Mouse (Mus musculus) testis, postnatal 10 days (tissue): Measurements from ENCODE around the gene Xpot.

Experiments used
- DNase-seq: peaks from one replicate; pipeline ENCODE4 v3.0.0; 2021; ENCODE audit warnings: low spot score

The Xpot gene

DNA sequence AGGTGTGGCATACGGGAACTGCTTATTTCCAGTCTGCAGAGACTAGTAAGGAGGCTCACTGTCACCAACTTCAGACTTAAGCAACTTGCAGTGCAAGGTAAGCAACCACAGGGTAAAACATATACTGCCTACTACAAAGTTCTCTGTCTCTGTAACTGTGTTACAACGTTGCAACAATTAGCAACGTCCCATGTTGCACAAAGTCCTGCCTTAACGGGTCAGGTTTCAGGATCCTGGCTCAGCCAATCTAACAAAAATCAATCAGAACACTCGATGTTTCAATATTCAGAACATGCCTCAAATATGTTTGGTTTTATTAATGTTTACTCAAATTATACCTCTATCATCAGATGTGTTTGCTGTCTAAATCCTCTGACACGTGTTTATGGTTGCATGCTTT lies 3.7 kb downstream of the Xpot start:
- no peak for DNase-seq

DNA sequence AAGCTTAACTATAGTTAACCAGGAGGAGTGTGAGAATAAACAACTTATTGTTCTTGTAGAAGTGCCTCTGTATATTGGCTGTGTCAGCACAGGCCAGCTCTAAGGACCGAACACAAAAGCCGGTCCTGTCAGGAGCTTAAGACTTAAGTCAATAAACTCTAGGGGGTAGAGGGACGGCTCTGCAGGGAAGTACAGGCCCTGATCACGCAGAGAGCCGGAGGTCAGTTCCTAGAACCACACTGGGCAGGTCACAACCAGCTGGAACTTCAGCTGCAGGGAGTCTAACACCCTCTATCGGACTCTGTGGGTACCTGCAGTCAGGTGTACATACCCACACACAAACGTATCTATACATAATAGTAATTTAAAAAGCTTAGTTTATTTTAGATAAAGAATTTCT lies 10.2 kb downstream of the Xpot start:
- DNase-seq, result no peak

DNA sequence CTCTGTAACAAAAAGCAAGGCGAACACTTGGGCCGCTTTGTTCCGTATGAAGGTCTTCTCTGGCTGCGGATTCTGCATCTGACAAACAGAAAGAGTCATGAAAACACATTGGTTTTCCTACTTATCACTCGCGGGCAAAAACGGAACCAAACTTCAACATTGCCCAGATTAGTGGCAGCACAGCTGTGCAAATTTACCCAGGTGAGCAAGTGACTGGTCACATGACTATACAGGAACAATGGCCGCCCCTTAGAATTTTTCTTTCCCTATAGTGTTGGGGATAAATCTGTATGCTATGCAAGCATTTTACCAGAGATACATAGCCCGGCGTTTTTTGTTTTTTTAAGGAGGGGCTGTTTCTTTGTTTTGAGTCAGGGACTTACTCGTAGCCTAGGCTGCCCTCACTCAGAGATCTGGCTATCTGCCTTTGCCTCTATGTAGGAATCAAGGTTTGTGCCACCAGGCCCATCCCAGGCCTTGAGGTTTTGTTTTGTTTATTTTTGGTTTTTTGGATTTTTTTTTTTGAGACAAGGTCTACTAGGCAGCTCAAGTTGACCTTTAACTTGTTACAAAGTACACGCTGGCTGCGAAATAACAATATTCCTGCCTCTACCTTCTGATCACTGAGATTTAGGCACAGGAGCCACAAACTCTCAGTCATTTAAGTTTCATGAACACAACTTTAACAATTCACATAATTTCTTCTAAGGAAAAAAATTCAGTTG lies 10.8 kb downstream of the Xpot start:
- DNase-seq, result no peak

DNA sequence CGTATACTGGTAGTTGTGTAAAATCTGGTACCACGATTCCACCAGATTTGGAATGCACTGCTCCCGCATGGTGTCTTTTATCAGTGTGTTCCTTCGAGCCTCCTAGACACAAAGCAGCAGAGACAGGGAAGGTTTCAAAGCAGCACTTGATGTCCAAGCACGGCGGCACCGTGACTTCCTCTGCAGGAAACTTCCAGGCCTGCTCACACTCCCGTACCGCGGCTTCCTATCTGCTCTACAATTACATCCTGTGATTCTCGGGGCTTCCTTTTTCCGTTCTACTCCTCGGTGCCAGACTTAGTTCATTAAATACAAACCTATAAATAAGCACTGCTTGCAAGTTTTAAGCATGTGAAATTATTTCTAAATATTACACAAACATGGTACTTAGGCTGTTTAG lies 12.6 kb downstream of the Xpot start:
- DNase-seq, result no peak

DNA sequence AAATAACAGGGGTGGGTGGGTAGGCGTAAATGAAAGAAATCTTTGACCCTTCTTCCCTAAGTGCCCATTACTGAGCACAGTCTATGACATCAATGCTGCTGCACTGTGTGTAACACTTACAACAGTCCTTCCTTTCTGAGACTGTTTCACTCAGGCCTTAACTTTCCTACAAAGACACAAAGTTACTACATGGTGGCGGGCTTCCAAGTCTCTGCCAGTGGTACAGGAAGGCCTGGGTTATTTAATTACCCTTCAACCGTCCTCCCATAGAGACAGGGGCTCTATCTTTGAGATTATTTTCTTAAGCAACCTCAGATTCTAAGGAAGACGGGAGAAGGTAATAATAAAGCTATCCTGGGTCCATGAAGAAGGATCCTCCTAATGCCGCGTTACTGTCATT lies 13.7 kb downstream of the Xpot start:
- DNase-seq, result peak; percentile 59

DNA sequence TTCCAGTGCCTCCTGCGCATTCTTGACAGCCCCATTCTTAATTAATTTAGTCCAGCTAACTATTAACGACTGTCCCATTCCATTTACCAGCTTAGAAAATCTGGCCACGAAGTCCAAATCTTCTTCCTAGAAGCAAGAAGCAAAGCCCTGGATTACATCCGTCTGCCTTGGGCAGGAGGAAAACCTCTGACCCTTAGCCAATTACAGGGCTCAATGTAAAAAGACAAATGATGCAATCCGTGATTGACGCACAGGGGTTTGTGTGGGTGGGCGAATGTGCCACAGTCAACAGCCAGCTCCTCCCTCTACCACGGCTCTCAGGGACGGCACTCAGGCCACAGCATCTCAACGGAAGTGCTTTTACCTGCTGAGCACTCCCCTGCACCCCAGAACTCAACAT lies 14.5 kb downstream of the Xpot start:
- no peak for DNase-seq

DNA sequence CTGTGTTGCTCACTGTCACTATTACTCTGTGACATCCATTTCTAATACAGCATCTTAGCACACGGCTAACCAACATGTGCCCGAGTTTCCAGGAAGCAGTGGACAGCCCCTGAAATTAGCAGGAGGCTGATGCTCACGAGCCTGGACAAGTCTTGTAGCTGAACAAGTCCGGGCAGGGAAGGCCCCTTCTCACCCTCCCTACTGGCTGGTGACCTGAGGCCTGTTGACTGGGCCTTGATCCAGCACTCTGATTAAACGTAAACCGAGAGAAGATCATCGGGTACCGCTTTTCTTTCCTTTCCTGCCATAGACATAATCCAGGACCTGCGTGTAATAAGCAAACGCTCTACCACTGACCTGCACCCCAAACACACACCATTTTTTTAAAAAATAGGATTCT lies 18.0 kb downstream of the Xpot start:
- no peak for DNase-seq

DNA sequence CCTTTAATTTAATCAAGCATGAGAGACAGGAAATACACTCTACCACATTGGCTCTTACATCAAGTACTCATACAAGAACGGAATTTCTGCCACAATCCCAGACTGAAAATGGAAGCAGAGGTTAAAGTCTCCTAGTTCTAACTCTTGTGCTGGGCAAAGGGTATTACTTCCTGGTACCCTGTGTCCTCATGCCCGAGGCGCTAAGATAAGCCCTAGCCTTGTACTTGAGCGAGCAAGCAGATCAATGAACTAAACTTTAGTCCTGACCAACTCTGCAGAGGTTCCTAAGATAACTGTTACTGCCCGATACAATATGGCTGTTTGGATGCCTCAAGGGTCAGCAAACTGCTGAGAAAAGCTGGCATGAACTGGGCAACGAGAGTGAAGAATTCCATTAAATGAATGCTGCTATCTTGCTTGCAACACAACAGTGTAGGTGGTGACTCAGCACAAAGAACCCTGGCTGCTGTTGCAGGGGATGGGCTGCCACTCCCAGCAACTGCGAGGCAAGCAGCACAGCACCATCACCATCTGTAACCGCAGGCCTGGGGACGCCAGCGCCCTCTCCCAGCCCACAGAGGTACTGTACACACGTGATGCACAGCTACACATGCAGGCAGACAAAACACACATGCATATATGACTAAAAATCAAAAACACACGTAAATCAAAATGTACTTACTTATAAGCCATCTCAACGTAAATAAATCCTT lies 21.3 kb downstream of the Xpot start:
- no peak for DNase-seq

DNA sequence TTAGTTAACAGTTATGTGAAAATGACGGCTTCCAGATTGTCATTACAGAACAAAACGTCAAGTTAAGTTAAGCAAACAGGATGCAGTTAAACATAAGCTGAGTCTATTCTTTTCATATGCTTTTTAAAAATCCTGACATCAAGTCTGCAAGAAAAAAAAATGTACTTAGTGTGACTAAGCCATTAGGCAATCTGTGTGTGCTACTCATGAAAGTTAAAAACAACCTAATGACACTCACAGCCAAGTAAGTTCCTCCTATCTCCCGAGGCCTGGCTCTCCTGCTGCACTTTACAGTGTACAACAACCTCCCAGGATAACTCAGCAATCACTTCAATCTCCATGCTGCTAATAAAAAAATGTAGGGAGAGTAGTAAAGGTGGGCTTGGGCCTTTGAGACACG lies 22.6 kb downstream of the Xpot start:
- DNase-seq, result no peak

DNA sequence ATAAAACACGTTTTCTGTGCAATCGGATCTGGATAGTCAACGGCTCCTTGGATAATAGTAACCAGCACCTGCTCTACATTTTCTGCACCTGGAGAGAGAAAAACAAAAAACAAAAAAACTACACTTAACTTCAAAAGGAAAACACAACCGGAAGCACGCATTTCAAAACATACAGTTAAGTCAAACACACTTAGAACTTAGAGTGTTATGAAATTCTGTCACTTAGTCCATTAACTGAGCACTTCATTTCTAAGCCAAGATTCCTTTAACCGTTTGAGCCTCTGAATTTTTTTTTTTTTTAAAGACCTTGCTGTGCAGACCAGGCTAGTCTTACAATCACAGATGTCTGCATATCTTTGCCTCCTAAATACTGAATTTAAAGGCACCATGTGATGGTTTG lies 24.9 kb downstream of the Xpot start:
- DNase-seq, result no peak

DNA sequence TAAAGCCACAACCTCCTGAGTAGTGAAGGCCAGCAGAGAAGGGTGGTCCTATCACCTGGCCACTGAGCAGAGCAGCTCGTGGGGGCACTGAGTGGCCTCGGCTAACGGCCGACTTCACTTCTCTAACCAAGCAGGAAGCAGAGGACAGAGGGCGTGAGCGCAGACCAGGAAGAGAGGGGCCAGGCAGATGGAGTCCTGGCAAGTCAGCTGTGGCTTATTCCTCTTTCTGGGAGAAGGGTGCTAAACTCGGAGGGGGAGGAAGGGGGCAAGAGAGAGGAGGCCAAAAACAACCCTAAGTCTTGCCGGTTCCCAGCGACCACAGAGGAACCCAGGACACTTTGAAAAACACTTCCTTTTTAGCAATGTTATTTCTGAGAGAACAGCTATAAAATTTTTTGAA lies 29.6 kb downstream of the Xpot start:
- no peak for DNase-seq

DNA sequence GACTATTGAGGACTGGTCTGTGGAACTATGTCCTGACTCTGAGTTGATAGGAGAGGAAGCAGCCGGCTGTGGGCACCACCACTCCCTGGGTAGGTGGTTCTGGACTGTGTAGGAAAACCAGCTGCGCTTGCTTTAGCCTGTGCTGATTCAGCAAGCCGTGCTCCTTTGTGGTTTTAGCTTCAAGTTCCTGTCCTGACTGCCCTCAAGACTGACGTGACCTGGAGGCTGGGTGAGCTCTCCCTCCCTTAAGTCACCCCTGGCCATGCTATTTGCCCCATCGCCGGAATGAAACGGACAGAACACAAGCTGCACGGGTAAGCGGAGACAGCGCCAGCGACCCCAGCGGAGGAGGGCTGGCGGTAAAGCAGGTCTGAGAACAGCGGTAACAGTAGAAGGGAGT lies 35.0 kb downstream of the Xpot start:
- no peak for DNase-seq

DNA sequence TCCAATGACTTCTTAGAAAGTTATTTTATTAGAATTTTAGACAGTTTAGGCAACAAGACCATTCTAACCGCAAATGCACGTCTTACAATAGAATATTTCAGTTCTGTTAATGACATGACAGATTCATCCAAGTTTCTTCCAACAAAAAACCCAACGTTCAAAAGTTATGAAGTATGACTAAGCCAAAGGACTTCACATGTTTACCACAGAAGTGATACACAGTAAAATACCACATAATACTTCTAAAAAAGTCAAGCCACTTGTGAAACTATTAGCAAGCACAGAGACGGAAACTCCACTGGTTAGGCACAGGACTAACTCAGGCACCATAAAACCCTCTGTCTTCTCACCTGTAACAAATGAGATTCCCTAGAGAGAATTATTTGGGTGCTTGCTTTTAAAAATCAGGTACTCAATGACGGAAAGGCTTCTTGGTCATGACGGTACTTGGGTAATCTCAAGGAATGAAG lies 38.7 kb downstream of the Xpot start:
- no peak for DNase-seq

DNA sequence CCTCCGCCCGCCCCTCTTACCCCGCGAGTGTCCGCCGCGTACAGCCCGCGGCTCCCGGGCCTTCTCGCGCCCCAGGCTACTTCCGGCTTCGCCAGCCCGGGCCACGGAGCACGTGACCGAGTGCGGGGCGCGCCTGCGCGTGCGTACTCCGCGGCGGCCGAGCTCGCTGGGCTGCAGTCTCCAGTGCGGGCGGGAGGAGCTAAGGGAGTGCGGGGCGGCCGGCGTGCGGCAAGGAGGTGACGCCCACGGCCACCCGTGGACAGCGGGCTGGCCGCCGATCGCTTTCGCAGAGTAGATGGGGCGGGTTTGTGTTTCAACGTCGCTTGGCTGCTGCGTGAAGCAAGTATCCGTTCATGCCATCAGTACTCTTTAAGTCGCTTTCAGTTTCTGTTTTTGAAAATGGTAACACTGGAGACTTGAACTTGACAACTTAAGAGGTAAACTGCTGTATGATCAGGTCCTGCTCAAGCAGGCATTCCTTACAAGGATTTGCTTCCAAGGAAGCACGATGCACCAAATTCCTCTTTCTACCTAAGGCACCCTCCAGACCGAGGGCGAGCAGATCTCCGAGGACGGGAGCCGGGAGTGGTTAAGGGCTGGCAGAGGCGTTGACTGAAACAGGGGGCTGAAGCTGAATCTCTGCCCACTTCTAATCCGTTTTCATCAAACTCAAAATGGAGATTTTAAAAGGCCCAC lies 39.3 kb downstream of the Xpot start, which contains the start of gene Tbk1:
TSS of gene Tbk1 (minus strand) at position 113 of the 696 bp plus-strand sequence.
- peak; percentile 94 for DNase-seq

DNA sequence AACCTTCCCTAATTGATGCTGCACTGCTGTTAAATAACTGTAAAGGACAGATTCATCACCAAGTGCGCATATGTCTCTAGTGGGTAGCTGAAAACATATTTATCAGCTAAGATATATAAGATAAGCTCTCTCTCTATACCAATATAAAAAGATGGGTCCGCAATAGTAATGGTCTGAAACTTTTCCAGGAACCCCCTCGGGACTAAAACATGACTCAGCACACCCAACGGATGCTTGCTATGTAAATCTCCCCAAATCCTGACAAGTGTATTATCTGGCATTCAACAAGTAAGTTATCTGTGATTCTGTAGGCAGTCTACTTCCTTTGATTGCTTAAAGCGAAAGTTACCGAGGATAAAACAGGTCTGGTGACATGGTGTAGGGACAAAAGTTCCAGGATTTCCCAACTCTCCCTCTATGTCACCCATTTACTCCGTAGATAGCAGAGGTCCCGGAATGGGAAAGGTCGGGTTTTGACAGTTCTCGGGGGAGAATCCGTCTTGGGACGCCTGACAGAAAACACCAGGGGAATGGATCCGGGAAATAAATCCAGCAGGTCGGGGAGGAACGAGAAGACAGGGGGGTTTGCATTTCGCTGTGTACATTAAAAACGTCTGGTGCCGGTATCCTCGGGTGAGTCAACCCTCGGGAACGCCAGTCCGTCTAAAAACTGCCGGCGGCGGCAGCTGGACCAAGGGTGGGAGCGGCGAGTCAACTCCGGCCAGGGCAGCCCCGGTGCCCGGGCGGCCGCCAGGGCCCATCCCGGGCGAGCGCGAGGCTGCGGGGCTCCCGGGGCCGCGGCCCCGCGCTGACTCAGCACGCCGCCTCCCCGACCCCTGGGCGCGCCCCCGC lies 40.1 kb downstream of the Xpot start:
- DNase-seq, result peak; percentile 24

DNA sequence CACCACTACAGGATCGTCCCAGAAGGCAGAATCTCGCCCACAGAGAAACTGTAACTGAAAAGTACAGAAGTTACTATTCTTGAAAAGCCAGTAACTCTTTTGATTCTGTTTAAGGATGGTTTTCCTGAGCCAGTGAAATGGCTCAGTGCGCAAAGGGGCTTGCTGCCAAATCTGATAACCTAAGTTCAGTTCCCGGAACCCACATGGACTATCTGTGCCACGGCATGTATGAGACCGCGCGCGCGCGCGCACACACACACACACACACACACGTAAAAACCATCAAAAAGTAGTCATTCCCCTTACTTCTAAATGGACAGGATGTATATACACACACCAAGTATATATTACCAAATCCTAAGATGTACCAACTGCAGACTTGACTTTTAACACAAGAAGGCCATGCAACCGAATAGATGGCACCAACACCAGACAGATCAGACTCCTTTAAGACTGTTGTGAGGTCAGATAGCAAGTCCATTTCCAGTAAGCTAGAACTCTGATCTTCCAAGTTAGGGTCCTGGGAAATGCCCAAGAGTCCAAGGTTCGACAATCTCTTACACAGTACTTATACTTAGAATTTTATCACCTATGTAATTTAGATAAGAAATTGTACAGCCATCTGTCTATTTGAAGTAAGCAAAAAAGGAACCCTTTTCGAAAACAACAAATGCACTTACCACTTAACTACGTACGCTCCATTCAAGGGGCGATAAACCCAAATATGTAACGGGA lies 40.9 kb downstream of the Xpot start:
- peak; percentile 38 for DNase-seq

DNA sequence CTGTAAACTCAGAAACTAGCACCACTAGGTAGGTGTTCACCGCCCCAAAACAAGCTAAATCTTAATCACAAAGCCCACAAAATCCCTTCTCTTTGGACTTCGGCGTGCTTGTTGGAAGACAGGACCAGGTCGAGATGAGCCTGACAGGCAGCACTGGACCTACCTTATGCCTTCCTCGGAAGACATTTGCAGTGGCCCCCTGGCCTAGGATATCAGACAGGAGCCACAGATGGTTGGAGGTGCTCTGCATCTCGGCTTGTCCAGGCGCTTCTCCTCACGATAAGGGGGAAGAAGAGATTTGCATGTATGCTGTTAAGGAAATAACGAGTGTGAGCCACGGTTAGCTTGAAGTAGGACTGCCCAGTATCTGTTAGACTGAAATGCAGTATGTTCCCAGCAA lies 42.1 kb downstream of the Xpot start:
- peak; percentile 31 for DNase-seq

DNA sequence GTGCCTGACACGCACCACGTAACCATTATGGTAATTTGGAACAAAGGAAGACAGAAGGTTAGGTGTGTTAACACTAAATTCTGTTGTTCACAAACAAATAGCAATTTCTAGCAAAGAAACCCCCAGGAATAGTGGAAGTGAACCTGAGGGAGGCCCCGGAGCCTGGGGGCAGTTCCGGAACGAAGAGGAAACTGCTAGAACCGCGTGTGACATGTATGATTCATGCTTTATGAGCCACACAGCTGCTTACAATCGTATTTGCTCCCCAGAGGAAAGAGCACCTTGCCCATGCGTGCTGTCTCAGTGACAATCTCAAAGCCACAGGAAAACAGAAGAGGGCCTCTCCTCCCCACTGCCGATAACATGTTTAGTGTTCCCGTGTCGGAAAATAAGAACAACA lies 43.1 kb downstream of the Xpot start:
- DNase-seq, result no peak

DNA sequence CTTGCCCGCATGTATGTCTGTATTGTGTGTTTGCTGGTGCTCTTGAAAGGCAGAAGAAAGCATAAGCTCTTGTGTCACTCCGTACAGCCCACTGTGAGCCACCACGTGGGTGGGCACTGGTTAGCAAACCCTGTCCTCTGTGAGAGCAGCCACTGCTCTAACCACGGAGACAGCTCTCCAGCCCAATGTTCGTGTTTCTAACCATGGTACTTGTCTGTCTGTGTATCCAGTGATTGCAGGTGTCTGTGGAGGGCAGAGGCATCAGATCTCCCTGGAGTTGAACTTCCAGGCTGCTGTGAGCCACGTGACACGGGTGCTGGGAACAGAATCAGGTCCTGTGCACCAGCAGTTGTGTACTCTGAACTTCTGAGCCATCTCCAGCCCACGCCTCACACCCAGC lies 43.8 kb downstream of the Xpot start:
- DNase-seq, result peak; percentile 33

DNA sequence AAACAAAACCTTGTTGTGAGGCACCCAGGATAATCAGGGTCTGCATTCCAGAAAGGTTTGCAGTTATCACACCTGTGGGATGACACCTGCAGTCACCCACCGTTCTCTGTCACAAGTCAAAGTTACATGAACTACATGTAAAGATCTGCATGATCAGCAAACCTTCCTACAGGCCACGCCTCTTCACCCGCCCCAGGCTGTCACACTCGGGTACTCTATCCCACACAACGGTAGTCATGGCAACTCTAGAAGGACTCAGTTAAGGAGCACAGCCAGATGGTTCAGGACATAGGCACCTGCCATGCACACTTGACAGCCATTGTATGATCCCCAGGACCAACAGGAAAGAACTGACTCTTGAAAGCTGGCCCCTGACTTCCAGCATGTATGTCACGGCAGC lies 44.7 kb downstream of the Xpot start:
- peak; percentile 33 for DNase-seq

DNA sequence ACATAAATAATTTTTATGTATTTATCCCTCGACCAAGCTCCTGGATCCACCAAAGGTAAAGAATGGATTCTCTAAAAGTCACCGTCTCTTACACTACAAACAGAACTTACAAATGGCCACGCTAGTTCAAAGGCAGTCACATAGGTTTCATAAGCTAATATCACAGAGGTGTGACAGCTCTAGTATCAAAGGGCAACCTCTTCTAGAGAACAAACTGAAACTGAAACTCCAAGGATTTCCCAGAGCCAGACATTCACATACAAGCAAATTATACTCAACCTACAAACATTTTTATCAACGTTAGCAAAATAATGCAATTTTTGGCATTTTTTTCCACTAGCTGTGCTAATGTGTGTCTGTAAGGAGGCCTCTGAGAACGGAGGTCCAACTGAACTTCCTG lies 45.8 kb downstream of the Xpot start:
- no peak for DNase-seq
